Mouse (Mus musculus) embryonic facial prominence, embryonic 12.5 days (tissue): ENCODE measurements around the gene Casz1. TPM values are rescaled to one million over a fixed set of nuclear protein-coding genes. Genes with fewer than 3 reads are reported as not detected.

Source experiments
- ATAC-seq: fragments of 200-750 bp; cut with Nextera tagmentation; 2 replicates; pipeline ENCODE4 v1.8.0; 2017; ENCODE audit not compliant: insufficient number of reproducible peaks, insufficient read depth, low FRiP score, low TSS enrichment
- H3K27ac ChIP-seq: fragments of 300-500 bp; sonication (generic); 2 replicates; pipeline ENCODE4 v1.5.1; 2016; ENCODE audit warnings: mild to moderate bottlenecking
- H3K27me3 ChIP-seq: fragments of 300-500 bp; sonication (generic); 2 replicates; pipeline ENCODE4 v1.6.1; 2016; ENCODE audit warnings: mild to moderate bottlenecking, moderate library complexity
- H3K36me3 ChIP-seq: fragments of 300-500 bp; sonication (generic); 2 replicates; pipeline ENCODE4 v1.6.1; 2016; ENCODE audit warnings: mild to moderate bottlenecking
- H3K4me1 ChIP-seq: fragments of 300-500 bp; sonication (generic); 2 replicates; pipeline ENCODE4 v1.6.1; 2016
- H3K4me2 ChIP-seq: fragments of 300-500 bp; sonication (generic); replicated peaks from 2 replicates; pipeline ENCODE4 v1.6.1; 2016; ENCODE audit warnings: mild to moderate bottlenecking, moderate library complexity
- H3K4me3 ChIP-seq: fragments of 300-500 bp; sonication (generic); 2 replicates; pipeline ENCODE4 v1.5.1; 2016; ENCODE audit warnings: mild to moderate bottlenecking
- H3K9ac ChIP-seq: fragments of 300-500 bp; sonication (generic); 2 replicates; pipeline ENCODE4 v1.6.1; 2016; ENCODE audit warnings: mild to moderate bottlenecking, moderate library complexity
- H3K9me3 ChIP-seq: fragments of 300-500 bp; sonication (generic); 2 replicates; pipeline ENCODE4 v1.6.1; 2016; ENCODE audit warnings: mild to moderate bottlenecking, moderate library complexity
- WGBS: fragments of 180-500 bp; shearing (Covaris S2); methylation state at CpG from one replicate; pipeline ENCODE4 v1.1.7; 2016; 5-methylcytosine and 5-hydroxymethylcytosine counted together
- polyA plus RNA-seq: library from polyadenylated mRNA; unstranded; fragments of >200 nt; fragmentation: Nextera tagmentation; extraction: Ambion mirVana; gene quantifications from 2 replicates; pipeline ENCODE4 v1.2.1, GENCODE M21; 2016

Casz1 gene
- polyA plus RNA-seq, 1 experiment from 2014 or later: 4.6 TPM

DNA sequence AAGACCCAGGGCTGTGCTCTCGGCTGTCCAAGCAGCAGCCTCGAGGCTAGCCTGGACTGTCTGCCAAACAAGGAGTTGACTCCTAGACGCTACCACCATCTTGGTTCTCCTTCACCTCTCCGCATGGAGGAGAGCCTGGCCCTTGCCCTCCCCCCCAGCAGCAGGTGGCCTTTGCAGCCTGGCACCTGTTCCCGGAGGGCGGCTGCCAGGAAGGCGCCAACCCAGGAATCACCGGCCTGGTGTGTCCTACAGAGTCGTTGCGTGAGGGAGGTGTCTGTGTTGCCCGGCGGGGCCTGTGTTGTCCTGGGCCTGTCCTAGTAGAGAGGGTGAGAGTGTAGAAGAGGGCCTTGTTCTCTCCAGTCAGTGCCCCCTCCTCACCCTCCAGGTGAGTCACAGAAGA, 13.9 kb downstream of the Casz1 start:
- Histone ChIP-seq H3K4me3 (no peak overlapping the region), H3K9me3 (no peaks in the 10 kb centered on the region), H3K4me2 (no peak overlapping the region), H3K27ac (no peak overlapping the region), H3K4me1 (peaks cover 4% of the 10 kb centered on the region; the same call in 1 of the 2 replicates), H3K9ac (no peak overlapping the region), H3K36me3 (no peaks in the 10 kb centered on the region), H3K27me3 (peaks cover 47% of the 10 kb centered on the region)
- no peak for ATAC-seq
- WGBS: 93% methylated on average over 12 of the region's 12 CpGs

DNA sequence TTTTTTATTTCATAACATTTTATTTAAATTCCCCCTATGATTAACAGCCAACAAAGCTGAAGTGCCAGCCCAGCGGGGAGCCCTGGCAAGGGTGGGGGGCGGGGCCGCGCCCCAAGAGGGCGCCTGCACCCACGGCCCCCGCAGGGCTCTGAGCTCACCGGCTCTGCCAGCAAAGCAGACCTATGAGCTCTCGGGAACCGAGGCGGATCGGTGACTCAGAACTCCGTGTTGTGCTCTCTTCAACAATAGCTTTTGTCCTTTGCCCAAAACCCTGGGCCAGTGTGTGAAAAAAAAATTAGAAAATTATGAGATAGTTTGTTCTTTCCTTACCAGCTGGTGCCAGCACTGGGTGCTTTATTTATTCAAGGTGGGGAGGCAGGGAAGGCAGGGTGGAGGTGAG, 15.9 kb downstream of the Casz1 start:
- H3K4me3 ChIP-seq: no peak overlapping the region
- H3K9me3 ChIP-seq: no peaks in the 10 kb centered on the region
- H3K36me3 ChIP-seq: no peaks in the 10 kb centered on the region
- H3K27me3 ChIP-seq: peaks cover 32% of the 10 kb centered on the region
- ATAC-seq: no peak
- no peak overlapping the region for H3K27ac ChIP-seq
- H3K4me1 ChIP-seq: peaks cover 4% of the 10 kb centered on the region; the same call in 1 of the 2 replicates
- no peak overlapping the region for H3K4me2 ChIP-seq
- WGBS: 59% methylated on average over 13 of the region's 13 CpGs
- H3K9ac ChIP-seq: no peak overlapping the region

DNA sequence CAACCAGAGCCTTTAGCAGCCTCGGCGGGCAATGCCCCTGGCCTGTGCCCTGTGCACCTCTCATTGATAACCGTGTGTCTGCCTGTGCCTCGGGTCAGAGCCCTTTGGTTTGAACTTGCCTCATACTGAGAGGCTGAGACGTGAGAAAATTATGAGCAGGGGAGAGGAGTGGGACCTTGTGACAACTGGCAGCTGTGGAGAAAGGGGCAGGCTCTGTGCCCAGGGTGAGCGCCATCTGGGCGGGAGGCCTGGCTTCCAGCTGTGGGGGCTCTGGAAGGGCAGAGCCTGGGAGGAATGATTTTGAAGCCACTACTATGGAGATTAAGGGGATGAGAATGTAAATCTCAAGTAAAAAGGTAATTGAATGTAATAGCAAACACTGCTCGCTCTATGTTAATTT, 19.1 kb downstream of the Casz1 start:
- Histone ChIP-seq H3K4me3 (no peak overlapping the region), H3K4me2 (no peak overlapping the region), H3K27me3 (peaks cover 31% of the 10 kb centered on the region), H3K9me3 (no peaks in the 10 kb centered on the region), H3K36me3 (no peaks in the 10 kb centered on the region), H3K27ac (no peak overlapping the region), H3K9ac (no peak overlapping the region), H3K4me1 (peaks cover 10% of the 10 kb centered on the region)
- WGBS: 80% methylated on average over 8 of the region's 8 CpGs
- ATAC-seq: no peak

GRCm38 (mm10) chr4:148830350-148830749, 26.1 kb downstream of the Casz1 start:
- Histone ChIP-seq H3K4me2 (no peak overlapping the region), H3K36me3 (no peaks in the 10 kb centered on the region), H3K9ac (no peak overlapping the region), H3K4me3 (no peak overlapping the region), H3K27me3 (peaks cover 19% of the 10 kb centered on the region), H3K27ac (no peak overlapping the region), H3K4me1 (peaks cover 10% of the 10 kb centered on the region), H3K9me3 (no peaks in the 10 kb centered on the region)
- 52% methylated on average over 7 of the region's 7 CpGs for WGBS
- no peak for ATAC-seq

- peaks cover 19% of the 10 kb centered on the region for H3K4me1 ChIP-seq
- no peak overlapping the region for H3K9ac ChIP-seq
- no peak overlapping the region for H3K27ac ChIP-seq
- ATAC-seq: no peak
- no peaks in the 10 kb centered on the region for H3K9me3 ChIP-seq
- H3K27me3 ChIP-seq: peaks cover 6% of the 10 kb centered on the region; the same call in 1 of the 2 replicates
- WGBS: 81% methylated on average over 21 of the region's 21 CpGs
- no peak overlapping the region for H3K4me2 ChIP-seq
- H3K4me3 ChIP-seq: no peak overlapping the region
- no peaks in the 10 kb centered on the region for H3K36me3 ChIP-seq
Measured at GRCm38 (mm10) chr4:148833245-148833990, 29.2 kb downstream of the Casz1 start.

- Histone ChIP-seq H3K4me1 (peaks cover 19% of the 10 kb centered on the region), H3K4me2 (no peak overlapping the region), H3K4me3 (no peak overlapping the region), H3K27me3 (peaks cover 12% of the 10 kb centered on the region; the same call in 1 of the 2 replicates), H3K9ac (no peak overlapping the region), H3K27ac (no peak overlapping the region), H3K36me3 (no peaks in the 10 kb centered on the region), H3K9me3 (no peaks in the 10 kb centered on the region)
- no peak for ATAC-seq
- WGBS: 41% methylated on average over 6 of the region's 6 CpGs
Measured at GRCm38 (mm10) chr4:148836391-148836790, 32.2 kb downstream of the Casz1 start.

DNA sequence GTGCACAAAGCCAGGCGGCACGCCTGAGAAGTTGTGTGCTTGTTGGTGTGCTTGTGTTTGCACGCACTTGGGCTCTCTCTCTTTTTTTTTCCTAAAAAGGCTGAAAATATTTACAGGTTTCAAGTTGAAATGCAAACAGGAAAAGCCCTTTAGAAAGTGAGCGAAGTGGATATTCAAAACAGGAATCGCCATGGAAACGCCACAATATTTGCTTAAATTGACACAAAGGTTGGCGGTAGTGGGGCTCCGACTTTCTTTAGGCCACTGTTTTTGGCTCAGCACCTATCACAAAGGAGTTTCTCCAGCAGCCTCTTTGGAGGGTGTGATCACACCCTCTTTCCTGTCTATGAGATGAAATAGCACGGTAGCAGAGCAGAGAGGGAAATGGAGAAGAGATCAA, 32.8 kb downstream of the Casz1 start:
- Histone ChIP-seq H3K36me3 (no peaks in the 10 kb centered on the region), H3K4me2 (no peak overlapping the region), H3K4me3 (no peak overlapping the region), H3K27ac (no peak overlapping the region), H3K4me1 (peaks cover 19% of the 10 kb centered on the region), H3K9me3 (no peaks in the 10 kb centered on the region), H3K9ac (no peak overlapping the region), H3K27me3 (peaks cover 17% of the 10 kb centered on the region; the same call in 1 of the 2 replicates)
- 52% methylated on average over 9 of the region's 9 CpGs for WGBS
- ATAC-seq: no peak

- Histone ChIP-seq H3K36me3 (no peaks in the 10 kb centered on the region), H3K9me3 (no peaks in the 10 kb centered on the region), H3K27me3 (peaks cover 23% of the 10 kb centered on the region; the same call in 1 of the 2 replicates), H3K4me3 (no peak overlapping the region), H3K4me1 (peaks cover 19% of the 10 kb centered on the region), H3K9ac (no peak overlapping the region), H3K4me2 (no peak overlapping the region), H3K27ac (no peak overlapping the region)
- 77% methylated on average over 6 of the region's 6 CpGs for WGBS
- ATAC-seq: no peak
Measured at GRCm38 (mm10) chr4:148837644-148838043, 33.4 kb downstream of the Casz1 start.

GRCm38 (mm10) chr4:148842302-148842701, 38.1 kb downstream of the Casz1 start:
- H3K4me3 ChIP-seq: no peak overlapping the region
- no peak overlapping the region for H3K4me2 ChIP-seq
- H3K27me3 ChIP-seq: peaks cover 55% of the 10 kb centered on the region
- no peak for ATAC-seq
- H3K4me1 ChIP-seq: peaks cover 7% of the 10 kb centered on the region; the same call in 1 of the 2 replicates
- no peak overlapping the region for H3K9ac ChIP-seq
- no peaks in the 10 kb centered on the region for H3K36me3 ChIP-seq
- no peaks in the 10 kb centered on the region for H3K9me3 ChIP-seq
- WGBS: 47% methylated on average over 6 of the region's 6 CpGs
- H3K27ac ChIP-seq: no peak overlapping the region

DNA sequence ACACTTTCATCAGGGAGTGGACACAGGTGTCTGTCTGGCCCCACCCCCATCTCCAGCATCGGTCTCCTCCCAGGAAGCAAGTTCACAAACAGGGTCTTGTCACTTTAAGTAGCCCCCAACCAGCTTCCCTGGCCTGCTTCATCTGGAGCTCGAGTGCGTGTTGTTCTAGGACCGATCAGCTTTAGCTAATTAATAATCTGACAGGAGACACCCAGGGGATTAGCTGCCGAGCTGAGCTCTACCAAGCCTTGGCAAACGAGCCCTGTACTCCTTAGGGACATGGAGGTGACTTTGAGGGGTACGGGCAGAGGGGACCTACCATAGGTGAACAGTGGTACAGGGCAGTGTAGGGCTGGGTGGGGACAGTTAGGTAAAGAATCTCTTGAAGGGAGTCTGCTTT, 40.7 kb downstream of the Casz1 start:
- Histone ChIP-seq H3K9me3 (no peaks in the 10 kb centered on the region), H3K36me3 (no peaks in the 10 kb centered on the region), H3K4me2 (no peak overlapping the region), H3K4me3 (no peak overlapping the region), H3K27ac (no peak overlapping the region), H3K4me1 (0 out of 2 replicates have a peak, but pooled peaks cover 3% of the 10 kb centered on the region), H3K27me3 (peaks cover 58% of the 10 kb centered on the region), H3K9ac (no peak overlapping the region)
- 38% methylated on average over 7 of the region's 7 CpGs for WGBS
- no peak for ATAC-seq

GRCm38 (mm10) chr4:148846203-148846602, 42.0 kb downstream of the Casz1 start:
- Histone ChIP-seq H3K27me3 (peaks cover 58% of the 10 kb centered on the region), H3K4me1 (0 out of 2 replicates have a peak, but pooled peaks cover 3% of the 10 kb centered on the region), H3K4me3 (no peak overlapping the region), H3K9me3 (no peaks in the 10 kb centered on the region), H3K9ac (no peak overlapping the region), H3K36me3 (no peaks in the 10 kb centered on the region), H3K27ac (no peak overlapping the region), H3K4me2 (no peak overlapping the region)
- WGBS: 66% methylated on average over 9 of the region's 9 CpGs
- no peak for ATAC-seq

- Histone ChIP-seq H3K4me1 (peaks cover 7% of the 10 kb centered on the region), H3K9ac (no peak overlapping the region), H3K4me2 (no peak overlapping the region), H3K36me3 (no peaks in the 10 kb centered on the region), H3K9me3 (no peaks in the 10 kb centered on the region), H3K27ac (no peak overlapping the region), H3K4me3 (no peak overlapping the region), H3K27me3 (peaks cover 57% of the 10 kb centered on the region)
- no peak for ATAC-seq
- WGBS: 69% methylated on average over 11 of the region's 11 CpGs
Measured at GRCm38 (mm10) chr4:148846724-148847123, 42.5 kb downstream of the Casz1 start.
